Mouse (Mus musculus): ENCODE measurements around the gene Cdk12.

DNA sequence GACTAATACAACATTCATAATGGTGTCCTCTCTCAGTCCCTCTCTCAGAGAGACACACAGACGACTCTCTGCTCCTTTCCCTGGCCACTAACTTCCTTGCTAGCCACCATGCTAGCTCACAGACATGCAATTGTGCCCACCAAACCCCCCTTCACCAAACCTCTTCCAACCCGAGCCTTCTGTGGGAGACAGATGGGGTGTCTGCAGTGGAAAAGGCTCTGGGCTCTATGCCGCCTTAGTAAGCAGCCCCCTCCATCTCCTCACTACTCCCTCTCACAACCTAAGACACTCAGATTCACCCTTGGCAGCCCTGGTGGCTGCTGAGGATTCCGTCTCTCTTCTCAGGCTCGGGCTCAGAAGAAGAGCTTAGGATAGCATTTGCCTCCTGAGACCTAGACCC is 84.7 kb downstream of the Cdk12 start:
- TF ChIP-seq CTCF (IDR thresholded peaks at IDR 0.05) (no peak), EP300 (IDR thresholded peaks at IDR 0.05) (no peak)

Data from lung, postnatal 0 days (tissue).